Mouse (Mus musculus) heart, embryonic 13.5 days (tissue): ENCODE results near the gene Tsen2. TPM values are rescaled to one million over a fixed set of nuclear protein-coding genes. Genes with fewer than 3 reads are reported as not detected.

Experiments used
- ATAC-seq: fragments of 200-750 bp; cut with Nextera tagmentation; 2 replicates; pipeline ENCODE4 v1.8.0; 2017; ENCODE audit warnings: moderate TSS enrichment; ENCODE audit not compliant: insufficient number of reproducible peaks, low FRiP score, low TSS enrichment; ENCODE audit errors: extremely low read depth
- H3K27ac ChIP-seq: fragments of 300-500 bp; sonication (generic); replicated peaks from 2 replicates; pipeline ENCODE4 v1.5.1; 2015; ENCODE audit warnings: moderate library complexity, mild to moderate bottlenecking, inconsistent platforms
- H3K27me3 ChIP-seq: fragments of 300-500 bp; sonication (generic); replicated peaks from 2 replicates; pipeline ENCODE4 v1.6.1; 2015; ENCODE audit warnings: mild to moderate bottlenecking, inconsistent platforms
- H3K36me3 ChIP-seq: fragments of 300-500 bp; sonication (generic); 2 replicates; pipeline ENCODE4 v1.6.1; 2015; ENCODE audit warnings: mild to moderate bottlenecking, inconsistent platforms
- H3K4me1 ChIP-seq: fragments of 300-500 bp; sonication (generic); 2 replicates; pipeline ENCODE4 v1.6.1; 2015; ENCODE audit warnings: inconsistent platforms
- H3K4me2 ChIP-seq: fragments of 300-500 bp; sonication (generic); 2 replicates; pipeline ENCODE4 v1.6.1; 2015; ENCODE audit warnings: inconsistent platforms, mild to moderate bottlenecking, moderate library complexity
- H3K4me3 ChIP-seq: fragments of 300-500 bp; sonication (generic); 2 replicates; pipeline ENCODE4 v1.5.1; 2015; ENCODE audit warnings: moderate library complexity, mild to moderate bottlenecking, inconsistent platforms
- H3K9ac ChIP-seq: fragments of 300-500 bp; sonication (generic); 2 replicates; pipeline ENCODE4 v1.6.1; 2015; ENCODE audit warnings: inconsistent platforms, mild to moderate bottlenecking, moderate library complexity
- H3K9me3 ChIP-seq: fragments of 300-500 bp; sonication (generic); 2 replicates; pipeline ENCODE4 v1.6.1; 2016; ENCODE audit warnings: inconsistent platforms
- WGBS: fragments of 180-500 bp; shearing (Covaris S2); methylation state at CpG from one replicate; pipeline ENCODE4 v1.1.7; 2015; ENCODE audit warnings: mixed read lengths; 5-methylcytosine and 5-hydroxymethylcytosine counted together
- polyA plus RNA-seq: library from polyadenylated mRNA; unstranded; fragments of >200 nt; fragmentation: Nextera tagmentation; extraction: Ambion mirVana; gene quantifications from 2 replicates; pipeline ENCODE4 v1.2.1, GENCODE M21; 2015

Gene Tsen2
- polyA plus RNA-seq, 1 experiment from 2014 or later = 18.4 TPM

GRCm38 (mm10) chr6:115582328-115583115 lies 38.1 kb downstream of the Tsen2 start:
- WGBS = 76% methylated on average over 10 of the region's 10 CpGs

GRCm38 (mm10) chr6:115583430-115584125 lies 39.1 kb downstream of the Tsen2 start:
- no peak overlapping the region for H3K9ac ChIP-seq

More at GRCm38 (mm10) chr6:115582328-115583115, 38.1 kb downstream of the Tsen2 start:
- Histone ChIP-seq H3K36me3 (peaks cover 41% of the 10 kb centered on the region), H3K27ac (no peak overlapping the region), H3K4me1 (peaks cover 7% of the 10 kb centered on the region), H3K9ac (no peak overlapping the region), H3K27me3 (no peaks in the 10 kb centered on the region), H3K4me2 (no peak overlapping the region), H3K4me3 (no peak overlapping the region), H3K9me3 (no peaks in the 10 kb centered on the region)
- no peak for ATAC-seq

GRCm38 (mm10) chr6:115584176-115584575 lies 39.7 kb downstream of the Tsen2 start:
- Histone ChIP-seq H3K9ac (no peak overlapping the region), H3K4me3 (no peak overlapping the region), H3K27me3 (no peaks in the 10 kb centered on the region), H3K4me1 (peaks cover 7% of the 10 kb centered on the region), H3K9me3 (no peaks in the 10 kb centered on the region), H3K4me2 (no peak overlapping the region), H3K27ac (no peak overlapping the region), H3K36me3 (peaks cover 24% of the 10 kb centered on the region)
- no peak for ATAC-seq
- 74% methylated on average over 3 of the region's 3 CpGs for WGBS

More at GRCm38 (mm10) chr6:115583430-115584125, 39.1 kb downstream of the Tsen2 start:
- Histone ChIP-seq H3K27ac (no peak overlapping the region), H3K9me3 (no peaks in the 10 kb centered on the region), H3K4me3 (no peak overlapping the region), H3K36me3 (peaks cover 30% of the 10 kb centered on the region), H3K4me2 (no peak overlapping the region), H3K4me1 (peaks cover 7% of the 10 kb centered on the region), H3K27me3 (no peaks in the 10 kb centered on the region)
- WGBS = 63% methylated on average over 6 of the region's 6 CpGs
- no peak for ATAC-seq

- Histone ChIP-seq H3K27me3 (no peaks in the 10 kb centered on the region), H3K27ac (peak overlapping the region; percentile 55), H3K4me1 (peaks cover 7% of the 10 kb centered on the region), H3K4me2 (peak overlapping the region; percentile 44), H3K9ac (no peak overlapping the region), H3K4me3 (0 out of 2 replicates have a peak overlapping the region, but pooled peaks have one; percentile 2), H3K9me3 (no peaks in the 10 kb centered on the region), H3K36me3 (peaks cover 7% of the 10 kb centered on the region)
- 45% methylated on average over 10 of the region's 10 CpGs for WGBS
- ATAC-seq = no peak
These were observed 41.9 kb downstream of the Tsen2 start for GRCm38 (mm10) chr6:115586321-115586720.

GRCm38 (mm10) chr6:115591692-115592359 lies 47.4 kb downstream of the Tsen2 start:
- ATAC-seq = no peak
- H3K9me3 ChIP-seq = no peaks in the 10 kb centered on the region
- H3K4me1 ChIP-seq = no peaks in the 10 kb centered on the region
- H3K27ac ChIP-seq = no peak overlapping the region
- H3K27me3 ChIP-seq = no peaks in the 10 kb centered on the region; the same call in 1 of the 2 replicates
- H3K36me3 ChIP-seq = no peaks in the 10 kb centered on the region
- H3K9ac ChIP-seq = no peak overlapping the region
- 78% methylated on average over 19 of the region's 19 CpGs for WGBS
- H3K4me2 ChIP-seq = no peak overlapping the region
- no peak overlapping the region for H3K4me3 ChIP-seq

- H3K9me3 ChIP-seq = no peaks in the 10 kb centered on the region
- no peaks in the 10 kb centered on the region for H3K4me1 ChIP-seq
- H3K4me2 ChIP-seq = no peak within 1 kb of the TSS
- no peak for ATAC-seq
- no peaks in the 10 kb centered on the region for H3K36me3 ChIP-seq
- H3K27ac ChIP-seq = no peak within 1 kb of the TSS
- 42% methylated on average over 5 of the region's 5 CpGs for WGBS
- H3K27me3 ChIP-seq = no peaks in the 10 kb centered on the region; the same call in 1 of the 2 replicates
- no peak within 1 kb of the TSS for H3K4me3 ChIP-seq
- H3K9ac ChIP-seq = no peak within 1 kb of the TSS
These were observed 48.0 kb downstream of the Tsen2 start, which contains the start of gene Mkrn2os for GRCm38 (mm10) chr6:115592458-115592857. Gene Mkrn2os (minus strand): TSS chr6:115592576.

GRCm38 (mm10) chr6:115593252-115593651 lies 48.8 kb downstream of the Tsen2 start:
- no peak for ATAC-seq
- Histone ChIP-seq H3K27ac (no peak overlapping the region), H3K36me3 (no peaks in the 10 kb centered on the region), H3K4me2 (no peak overlapping the region), H3K9ac (no peak overlapping the region), H3K27me3 (no peaks in the 10 kb centered on the region; the same call in 1 of the 2 replicates), H3K9me3 (no peaks in the 10 kb centered on the region), H3K4me3 (no peak overlapping the region), H3K4me1 (no peaks in the 10 kb centered on the region)
- 73% methylated on average over 4 of the region's 4 CpGs for WGBS

- H3K9me3 ChIP-seq = no peaks in the 10 kb centered on the region
- H3K27me3 ChIP-seq = no peaks in the 10 kb centered on the region; the same call in 1 of the 2 replicates
These were observed 50.0 kb downstream of the Tsen2 start for GRCm38 (mm10) chr6:115594463-115594862.

GRCm38 (mm10) chr6:115595667-115596066 lies 51.2 kb downstream of the Tsen2 start:
- whole genome bisulfite sequencing = 55% methylated on average over 3 of the region's 3 CpGs
- no peak for ATAC-seq
- H3K4me1 ChIP-seq = no peaks in the 10 kb centered on the region
- no peak overlapping the region for H3K4me2 ChIP-seq
- no peak overlapping the region for H3K4me3 ChIP-seq
- no peak overlapping the region for H3K9ac ChIP-seq
- H3K27ac ChIP-seq = no peak overlapping the region
- H3K27me3 ChIP-seq = no peaks in the 10 kb centered on the region; the same call in 1 of the 2 replicates
- H3K9me3 ChIP-seq = no peaks in the 10 kb centered on the region
- H3K36me3 ChIP-seq = no peaks in the 10 kb centered on the region

More at GRCm38 (mm10) chr6:115594463-115594862, 50.0 kb downstream of the Tsen2 start:
- ATAC-seq = no peak
- 65% methylated on average over 3 of the region's 3 CpGs for WGBS
- H3K4me3 ChIP-seq = no peak overlapping the region
- H3K9ac ChIP-seq = no peak overlapping the region
- H3K4me1 ChIP-seq = no peaks in the 10 kb centered on the region
- no peaks in the 10 kb centered on the region for H3K36me3 ChIP-seq
- no peak overlapping the region for H3K27ac ChIP-seq
- no peak overlapping the region for H3K4me2 ChIP-seq

GRCm38 (mm10) chr6:115601322-115601714 lies 56.9 kb downstream of the Tsen2 start:
- peaks cover 10% of the 10 kb centered on the region; the same call in 1 of the 2 replicates for H3K36me3 ChIP-seq
- no peaks in the 10 kb centered on the region for H3K27me3 ChIP-seq
- no peak overlapping the region for H3K27ac ChIP-seq
- peaks cover 15% of the 10 kb centered on the region for H3K4me1 ChIP-seq
- no peak for ATAC-seq
- peak overlapping the region; percentile 74 for H3K4me2 ChIP-seq
- H3K4me3 ChIP-seq = peak overlapping the region; percentile 81
- peak overlapping the region; percentile 94; the same call in 1 of the 2 replicates for H3K9ac ChIP-seq
- WGBS = 66% methylated on average over 4 of the region's 4 CpGs
- no peaks in the 10 kb centered on the region for H3K9me3 ChIP-seq
